In genomic region chr3:145761501-145762170, GRCm38 (mm10) we compare ENCODE assay signal across 22 mouse cellular contexts. TPM values are rescaled to one million over a fixed set of nuclear protein-coding genes. Genes with fewer than 3 reads are reported as not detected.
DNase-seq lines count a peak whose midpoint lies in the region; ATAC-seq lines count a peak whose summit lies in the region.
"Had no signal": no experiment of that assay in that cellular context is flagged by ENCODE, and none has a peak within 500 bp of the region (broad histone marks: within the 10 kb centered on the region; RNA-seq: fewer than 3 reads in every experiment).

No protein-coding gene starts in this region.

- no peaks in the 10 kb centered on the region for H3K36me3 ChIP-seq in hindbrain, embryonic 15.5 days
- H3K36me3 ChIP-seq in hindbrain, embryonic 12.5 days, result no peaks in the 10 kb centered on the region
- no peaks in the 10 kb centered on the region for H3K36me3 ChIP-seq in midbrain, embryonic 13.5 days
- H3K36me3 ChIP-seq in midbrain, embryonic 16.5 days (ENCODE audit: control insufficient read depth, insufficient read depth, low read length), result no peaks in the 10 kb centered on the region
- H3K36me3 ChIP-seq in liver, embryonic 13.5 days, result 0 out of 2 replicates have a peak, but pooled peaks cover 2% of the 10 kb centered on the region
- H3K36me3 ChIP-seq in neural tube, embryonic 13.5 days, result no peaks in the 10 kb centered on the region
- H3K36me3 ChIP-seq: forebrain, embryonic 12.5 days; heart, embryonic 10.5 days; hindbrain, embryonic 10.5 days; limb, embryonic 15.5 days had no signal

- ATAC-seq in hindbrain, embryonic 15.5 days (ENCODE audit: low FRiP score, low read depth), result no peak
- no peak for ATAC-seq in hindbrain, embryonic 12.5 days (ENCODE audit: low FRiP score)
- ATAC-seq in midbrain, embryonic 13.5 days, result no peak
- no peak for ATAC-seq in midbrain, embryonic 16.5 days
- ATAC-seq in liver, embryonic 13.5 days (ENCODE audit: low read depth), result no peak
- ATAC-seq in neural tube, embryonic 13.5 days (ENCODE audit: low read depth), result no peak
- ATAC-seq: activated CD4-positive, CD25-positive, alpha-beta regulatory T cell, adult 4 months; CD4-positive, CD25-positive, alpha-beta regulatory T cell, adult 4 months; lung, postnatal 0 days had no signal

- peaks cover 32% of the 10 kb centered on the region for H3K4me1 ChIP-seq in hindbrain, embryonic 15.5 days (replicated peaks)
- peaks cover 11% of the 10 kb centered on the region for H3K4me1 ChIP-seq in hindbrain, embryonic 12.5 days
- H3K4me1 ChIP-seq in midbrain, embryonic 13.5 days (replicated peaks), result peaks cover 27% of the 10 kb centered on the region
- peaks cover 22% of the 10 kb centered on the region for H3K4me1 ChIP-seq in midbrain, embryonic 16.5 days (ENCODE audit: control insufficient read depth, insufficient read depth, low read length)
- peaks cover 40% of the 10 kb centered on the region for H3K4me1 ChIP-seq in liver, embryonic 13.5 days (replicated peaks)
- H3K4me1 ChIP-seq in neural tube, embryonic 13.5 days (replicated peaks), result peaks cover 55% of the 10 kb centered on the region

- no peak overlapping the region for H3K9ac ChIP-seq in hindbrain, embryonic 15.5 days
- no peak overlapping the region for H3K9ac ChIP-seq in hindbrain, embryonic 12.5 days
- no peak overlapping the region for H3K9ac ChIP-seq in midbrain, embryonic 13.5 days (replicated peaks)
- no peak overlapping the region for H3K9ac ChIP-seq in midbrain, embryonic 16.5 days (ENCODE audit: low read depth, low read length)
- no peak overlapping the region for H3K9ac ChIP-seq in liver, embryonic 13.5 days
- H3K9ac ChIP-seq in neural tube, embryonic 13.5 days, result 0 out of 2 replicates have a peak overlapping the region, but pooled peaks have one; percentile 26
- H3K9ac ChIP-seq: forebrain, embryonic 12.5 days; limb, embryonic 15.5 days had no signal

- no peak for DNase-seq in liver, embryonic 13.5 days
- DNase-seq in testis, postnatal 10 days (ENCODE audit: low spot score), result no peak
- DNase-seq: adrenal gland, postnatal 25 days; cerebellum, adult 11-12 months; cerebellum, postnatal 14 days; gastrocnemius, postnatal 36 days; kidney, postnatal 14 days; layer of hippocampus, postnatal 36 days; thymus, postnatal 25 days had no signal

- 55% methylated on average over 3 of the region's 3 CpGs for WGBS in hindbrain, embryonic 15.5 days
- whole genome bisulfite sequencing in hindbrain, embryonic 12.5 days, result 70% methylated on average over 3 of the region's 3 CpGs
- 83% methylated on average over 3 of the region's 3 CpGs for WGBS in midbrain, embryonic 13.5 days
- 71% methylated on average over 3 of the region's 3 CpGs for WGBS in midbrain, embryonic 16.5 days
- WGBS in liver, embryonic 13.5 days (ENCODE audit: insufficient replicate concordance), result 58% methylated on average over 3 of the region's 3 CpGs
- WGBS in neural tube, embryonic 13.5 days, result 65% methylated on average over 3 of the region's 3 CpGs

- H3K27me3 ChIP-seq in hindbrain, embryonic 15.5 days, result no peaks in the 10 kb centered on the region
- H3K27me3 ChIP-seq in hindbrain, embryonic 12.5 days, result peaks cover 5% of the 10 kb centered on the region
- H3K27me3 ChIP-seq in midbrain, embryonic 13.5 days, result peaks cover 19% of the 10 kb centered on the region
- H3K27me3 ChIP-seq in midbrain, embryonic 16.5 days (ENCODE audit: control insufficient read depth, insufficient read depth, low read depth, low read length), result no peaks in the 10 kb centered on the region
- peaks cover 36% of the 10 kb centered on the region for H3K27me3 ChIP-seq in liver, embryonic 13.5 days
- peaks cover 12% of the 10 kb centered on the region; the same call in 1 of the 2 replicates for H3K27me3 ChIP-seq in neural tube, embryonic 13.5 days

- H3K27ac ChIP-seq in hindbrain, embryonic 15.5 days (replicated peaks), result no peak overlapping the region
- no peak overlapping the region for H3K27ac ChIP-seq in hindbrain, embryonic 12.5 days
- H3K27ac ChIP-seq in midbrain, embryonic 13.5 days, result no peak overlapping the region
- H3K27ac ChIP-seq in midbrain, embryonic 16.5 days (ENCODE audit: low read length), result no peak overlapping the region
- peak overlapping the region; percentile 50; the same call in 1 of the 2 replicates for H3K27ac ChIP-seq in liver, embryonic 13.5 days
- no peak overlapping the region for H3K27ac ChIP-seq in neural tube, embryonic 13.5 days (replicated peaks)
- H3K27ac ChIP-seq: forebrain, embryonic 12.5 days; heart, embryonic 10.5 days; hindbrain, embryonic 10.5 days; layer of hippocampus, adult 2 months; limb, embryonic 15.5 days had no signal

- no peak overlapping the region for H3K4me3 ChIP-seq in hindbrain, embryonic 15.5 days
- H3K4me3 ChIP-seq in hindbrain, embryonic 12.5 days, result no peak overlapping the region
- no peak overlapping the region for H3K4me3 ChIP-seq in midbrain, embryonic 13.5 days (replicated peaks)
- H3K4me3 ChIP-seq in midbrain, embryonic 16.5 days (ENCODE audit: low read depth, low read length), result no peak overlapping the region
- H3K4me3 ChIP-seq in liver, embryonic 13.5 days (replicated peaks), result no peak overlapping the region
- no peak overlapping the region for H3K4me3 ChIP-seq in neural tube, embryonic 13.5 days
- H3K4me3 ChIP-seq: forebrain, embryonic 12.5 days; heart, embryonic 10.5 days; hindbrain, embryonic 10.5 days; layer of hippocampus, adult 2 months; limb, embryonic 15.5 days had no signal

- no peaks in the 10 kb centered on the region for H3K9me3 ChIP-seq in hindbrain, embryonic 15.5 days
- no peaks in the 10 kb centered on the region for H3K9me3 ChIP-seq in hindbrain, embryonic 12.5 days (replicated peaks)
- no peaks in the 10 kb centered on the region for H3K9me3 ChIP-seq in midbrain, embryonic 13.5 days
- H3K9me3 ChIP-seq in midbrain, embryonic 16.5 days (replicated peaks; ENCODE audit: control insufficient read depth, low read length, poor library complexity, severe bottlenecking), result no peaks in the 10 kb centered on the region
- no peaks in the 10 kb centered on the region for H3K9me3 ChIP-seq in liver, embryonic 13.5 days (replicated peaks)
- no peaks in the 10 kb centered on the region for H3K9me3 ChIP-seq in neural tube, embryonic 13.5 days
- H3K9me3 ChIP-seq: forebrain, embryonic 12.5 days; heart, embryonic 10.5 days; hindbrain, embryonic 10.5 days; limb, embryonic 15.5 days had no signal

- H3K4me2 ChIP-seq in hindbrain, embryonic 15.5 days, result peak overlapping the region; percentile 5; the same call in 1 of the 2 replicates
- H3K4me2 ChIP-seq in hindbrain, embryonic 12.5 days (replicated peaks), result no peak overlapping the region
- H3K4me2 ChIP-seq in midbrain, embryonic 13.5 days (replicated peaks), result 0 out of 2 replicates have a peak overlapping the region, but pooled peaks have one; percentile 11
- H3K4me2 ChIP-seq in midbrain, embryonic 16.5 days (ENCODE audit: low read length), result no peak overlapping the region
- H3K4me2 ChIP-seq in liver, embryonic 13.5 days, result no peak overlapping the region; the same call in 1 of the 2 replicates
- H3K4me2 ChIP-seq in neural tube, embryonic 13.5 days, result peak overlapping the region; percentile 9; the same call in 1 of the 2 replicates
- H3K4me2 ChIP-seq: limb, embryonic 15.5 days had no signal

RNA-seq across cellular contexts. Expression of gene Ddah1, which starts 3.2 kb away (rescaled TPM):
- 114 and 122 TPM in 2 replicates for polyA plus RNA-seq in hindbrain, embryonic 15.5 days (2015; fragmentation: Nextera tagmentation; extraction: Ambion mirVana)
- 46.8 and 53.8 TPM in 2 replicates for polyA plus RNA-seq in hindbrain, embryonic 12.5 days (2016; fragmentation: Nextera tagmentation; extraction: Ambion mirVana)
- polyA plus RNA-seq in midbrain, embryonic 13.5 days (2015; fragmentation: Nextera tagmentation; extraction: Ambion mirVana), result 61.3 and 69.2 TPM in 2 replicates
- 151 and 166 TPM in 2 replicates for polyA plus RNA-seq in midbrain, embryonic 16.5 days (2015; fragmentation: Nextera tagmentation; extraction: Ambion mirVana)
- polyA plus RNA-seq in liver, embryonic 13.5 days (2015; fragmentation: Nextera tagmentation; extraction: Ambion mirVana), result 37.6 and 39.3 TPM in 2 replicates
- 78.4 and 83.1 TPM in 2 replicates for polyA plus RNA-seq in neural tube, embryonic 13.5 days (2015; fragmentation: Nextera tagmentation; extraction: Ambion mirVana)
- polyA plus RNA-seq: activated CD4-positive, CD25-positive, alpha-beta regulatory T cell, adult 4 months had no signal

Comparison
In these comparisons a context has a peak if more than half of its experiments do, and no peak if none do; other contexts are left out.
1. H3K4me2 ChIP-seq: peak in hindbrain, embryonic 15.5 days (single experiment), midbrain, embryonic 13.5 days (single experiment) and neural tube, embryonic 13.5 days (single experiment); none in hindbrain, embryonic 12.5 days (single experiment), midbrain, embryonic 16.5 days (single experiment) and liver, embryonic 13.5 days (single experiment).